Mouse (Mus musculus) lung, embryonic 14.5 days (tissue): ENCODE measurements around the gene Cfap221. TPM values are rescaled to one million over a fixed set of nuclear protein-coding genes. Genes with fewer than 3 reads are reported as not detected.

Experiments
- ATAC-seq: fragments of 200-750 bp; cut with Nextera tagmentation; 2 replicates; pipeline ENCODE4 v1.8.0; 2017; ENCODE audit warnings: mild to moderate bottlenecking, moderate TSS enrichment, moderate library complexity; ENCODE audit not compliant: insufficient read depth
- DNase-seq: peaks from one replicate; pipeline ENCODE4 v3.0.0-alpha.2; 2015
- H3K27ac ChIP-seq: fragments of 300-500 bp; sonication (generic); 2 replicates; pipeline ENCODE4 v1.5.1; 2014; ENCODE audit warnings: low read depth, mild to moderate bottlenecking, moderate library complexity
- H3K27me3 ChIP-seq: fragments of 300-500 bp; sonication (generic); 2 replicates; pipeline ENCODE4 v1.6.1; 2014; ENCODE audit warnings: low read length, control low read depth; ENCODE audit not compliant: insufficient read depth
- H3K36me3 ChIP-seq: fragments of 300-500 bp; sonication (generic); 2 replicates; pipeline ENCODE4 v1.6.1; 2014; ENCODE audit warnings: control low read depth; ENCODE audit not compliant: insufficient read depth
- H3K4me1 ChIP-seq: fragments of 300-500 bp; sonication (generic); 2 replicates; pipeline ENCODE4 v1.6.1; 2014; ENCODE audit warnings: antibody characterized with exemption, control low read depth; ENCODE audit not compliant: insufficient read depth
- H3K4me2 ChIP-seq: fragments of 300-500 bp; sonication (generic); 2 replicates; pipeline ENCODE4 v1.6.1; 2014; ENCODE audit warnings: mild to moderate bottlenecking
- H3K4me3 ChIP-seq: fragments of 300-500 bp; sonication (generic); 2 replicates; pipeline ENCODE4 v1.5.1; 2014; ENCODE audit warnings: low read depth, low read length
- H3K9ac ChIP-seq: fragments of 300-500 bp; sonication (generic); 2 replicates; pipeline ENCODE4 v1.6.1; 2014
- H3K9me3 ChIP-seq: fragments of 300-500 bp; sonication (generic); 2 replicates; pipeline ENCODE4 v1.6.1; 2016; ENCODE audit warnings: low read depth, low read length, control low read depth
- CTCF ChIP-seq: IDR thresholded peaks from 2 replicates; pipeline ENCODE4 v1.5.1; 2016; ENCODE audit warnings: antibody characterized with exemption, low read depth
- WGBS: fragments of 180-500 bp; shearing (Covaris S2); extraction: QIAGEN DNeasy Blood & Tissue Kit; methylation state at CpG from one replicate; pipeline ENCODE4 v1.1.7; 2014; 5-methylcytosine and 5-hydroxymethylcytosine counted together
- polyA plus RNA-seq: library from polyadenylated mRNA; unstranded; fragments of >200 nt; fragmentation: Nextera tagmentation; extraction: Ambion mirVana; gene quantifications from 2 replicates; pipeline ENCODE4 v1.2.1, GENCODE M21; 2014

Gene Cfap221
- polyA plus RNA-seq, 1 experiment from 2014 or later, result not detected

GRCm38 (mm10) chr1:119929715-119930114, 67.3 kb downstream of the Cfap221 start:
- H3K4me3 ChIP-seq, result no peak overlapping the region
- no peaks in the 10 kb centered on the region for H3K9me3 ChIP-seq
- peak; percentile 70 for DNase-seq
- no peak overlapping the region for H3K4me2 ChIP-seq
- WGBS, result 59% methylated on average over 1 of the region's 1 CpGs
- H3K4me1 ChIP-seq, result no peaks in the 10 kb centered on the region
- ATAC-seq, result no peak
- no peak overlapping the region for H3K27ac ChIP-seq
- no peaks in the 10 kb centered on the region for H3K27me3 ChIP-seq
- H3K9ac ChIP-seq, result no peak overlapping the region
- no peaks in the 10 kb centered on the region for H3K36me3 ChIP-seq
- TF ChIP-seq CTCF, result peak; percentile 71

GRCm38 (mm10) chr1:119919299-119919698, 77.7 kb downstream of the Cfap221 start:
- H3K27me3 ChIP-seq, result no peaks in the 10 kb centered on the region
- ATAC-seq (no peak), DNase-seq (peak; percentile 51)
- H3K27ac ChIP-seq, result no peak overlapping the region
- WGBS, result 56% methylated on average over 4 of the region's 4 CpGs
- H3K36me3 ChIP-seq, result no peaks in the 10 kb centered on the region
- H3K9ac ChIP-seq, result no peak overlapping the region
- H3K4me2 ChIP-seq, result no peak overlapping the region
- TF ChIP-seq CTCF, result peak; percentile 60
- no peaks in the 10 kb centered on the region for H3K4me1 ChIP-seq
- no peaks in the 10 kb centered on the region for H3K9me3 ChIP-seq
- no peak overlapping the region for H3K4me3 ChIP-seq

- Histone ChIP-seq H3K4me1 (no peaks in the 10 kb centered on the region), H3K9me3 (no peaks in the 10 kb centered on the region), H3K9ac (no peak overlapping the region), H3K4me2 (no peak overlapping the region), H3K4me3 (no peak overlapping the region), H3K27me3 (no peaks in the 10 kb centered on the region), H3K27ac (no peak overlapping the region), H3K36me3 (no peaks in the 10 kb centered on the region)
- peak; percentile 34 for DNase-seq
- no peak for TF ChIP-seq CTCF
- 56% methylated on average over 5 of the region's 5 CpGs for WGBS
- peak; percentile 22; the same call in 1 of the 2 replicates for ATAC-seq
These were observed 80.1 kb downstream of the Cfap221 start for GRCm38 (mm10) chr1:119916823-119917371.

- H3K27ac ChIP-seq, result no peak within 1 kb of the TSS
- ATAC-seq (peak; percentile 95), DNase-seq (peak; percentile 95)
- peak within 1 kb of the TSS; percentile 60 for H3K4me2 ChIP-seq
- peaks cover 8% of the 10 kb centered on the region; the same call in 1 of the 2 replicates for H3K36me3 ChIP-seq
- peak within 1 kb of the TSS; percentile 56 for H3K9ac ChIP-seq
- no peaks in the 10 kb centered on the region for H3K9me3 ChIP-seq
- H3K4me3 ChIP-seq, result peak within 1 kb of the TSS; percentile 49
- whole genome bisulfite sequencing, result 11% methylated on average over 42 of the region's 42 CpGs
- no peaks in the 10 kb centered on the region for H3K4me1 ChIP-seq
- no peaks in the 10 kb centered on the region for H3K27me3 ChIP-seq
- TF ChIP-seq CTCF, result no peak
These were observed 83.8 kb downstream of the Cfap221 start, which contains the start of gene Tmem177 for GRCm38 (mm10) chr1:119912953-119913814. TSS of gene Tmem177 (minus strand) at chr1:119913208.

- ATAC-seq (no peak), DNase-seq (peak; percentile 26)
- Histone ChIP-seq H3K27me3 (no peaks in the 10 kb centered on the region), H3K4me3 (no peak overlapping the region), H3K36me3 (peaks cover 8% of the 10 kb centered on the region; the same call in 1 of the 2 replicates), H3K9ac (no peak overlapping the region), H3K27ac (no peak overlapping the region), H3K4me1 (no peaks in the 10 kb centered on the region), H3K9me3 (no peaks in the 10 kb centered on the region), H3K4me2 (no peak overlapping the region)
- TF ChIP-seq CTCF, result no peak
- 45% methylated on average over 2 of the region's 2 CpGs for WGBS
These were observed 89.8 kb downstream of the Cfap221 start for GRCm38 (mm10) chr1:119907206-119907748.

- Histone ChIP-seq H3K27me3 (no peaks in the 10 kb centered on the region), H3K27ac (no peak overlapping the region), H3K9me3 (no peaks in the 10 kb centered on the region), H3K4me3 (no peak overlapping the region), H3K4me2 (no peak overlapping the region), H3K4me1 (peaks cover 7% of the 10 kb centered on the region), H3K9ac (no peak overlapping the region), H3K36me3 (no peaks in the 10 kb centered on the region)
- TF ChIP-seq CTCF, result no peak
- WGBS, result 59% methylated on average over 6 of the region's 6 CpGs
- DNase-seq (no peak), ATAC-seq (no peak)
These were observed 93.8 kb downstream of the Cfap221 start for GRCm38 (mm10) chr1:119903231-119903620.

- no peak overlapping the region for H3K27ac ChIP-seq
- H3K9me3 ChIP-seq, result no peaks in the 10 kb centered on the region
- H3K27me3 ChIP-seq, result no peaks in the 10 kb centered on the region
- no peak overlapping the region for H3K4me2 ChIP-seq
- DNase-seq, result no peak
- WGBS, result 62% methylated on average over 8 of the region's 8 CpGs
- no peak for ATAC-seq
- H3K36me3 ChIP-seq, result no peaks in the 10 kb centered on the region
- no peak overlapping the region for H3K9ac ChIP-seq
- H3K4me1 ChIP-seq, result peaks cover 7% of the 10 kb centered on the region
- H3K4me3 ChIP-seq, result no peak overlapping the region
- TF ChIP-seq CTCF, result no peak
These were observed 94.3 kb downstream of the Cfap221 start for GRCm38 (mm10) chr1:119902551-119903230.
